Mouse (Mus musculus) ES-Bruce4 (cell line): ENCODE measurements at regions not wholly inside any gene's neighbourhood (a gene's known extent, or its start where the extent isn't known, plus 50 kb on each side); places are given as distances from the start of the nearest gene placed in this dataset.

ENCODE experiments used
- H3K27ac ChIP-seq: 2 replicates; pipeline ENCODE4 v1.5.1; 2012; ENCODE audit warnings: low read length, inconsistent platforms; ENCODE audit not compliant: insufficient read depth
- H3K27me3 ChIP-seq: 2 replicates; pipeline ENCODE4 v1.6.1; 2012; ENCODE audit warnings: mild to moderate bottlenecking, low read length, inconsistent platforms; ENCODE audit not compliant: control insufficient read depth, poor library complexity, insufficient read depth, severe bottlenecking
- H3K36me3 ChIP-seq: 2 replicates; pipeline ENCODE4 v1.6.1; 2012; ENCODE audit warnings: inconsistent platforms, mild to moderate bottlenecking, low read length, moderate library complexity; ENCODE audit not compliant: control insufficient read depth, poor library complexity, insufficient read depth, severe bottlenecking
- H3K4me1 ChIP-seq: one replicate; pipeline ENCODE4 v1.8.1; 2011; ENCODE audit warnings: low read length; ENCODE audit not compliant: control insufficient read depth, insufficient read depth
- H3K4me3 ChIP-seq: 2 replicates; pipeline ENCODE4 v1.5.1; 2011; ENCODE audit warnings: low read depth, mild to moderate bottlenecking, low read length
- H3K9ac ChIP-seq: 2 replicates; pipeline ENCODE4 v1.6.1; 2012; ENCODE audit warnings: low read depth, mild to moderate bottlenecking, inconsistent platforms; ENCODE audit not compliant: poor library complexity, severe bottlenecking
- H3K9me3 ChIP-seq: replicated peaks from 2 replicates; pipeline ENCODE4 v1.6.1; 2012; ENCODE audit warnings: mild to moderate bottlenecking, low read length, inconsistent platforms; ENCODE audit not compliant: control insufficient read depth, poor library complexity, insufficient read depth, severe bottlenecking
- CTCF ChIP-seq: IDR thresholded peaks from one replicate; pipeline ENCODE4 v1.8.1; 2011; ENCODE audit warnings: low read depth, low read length
- EP300 ChIP-seq: IDR thresholded peaks from 2 replicates; pipeline ENCODE4 v1.6.1; 2011; ENCODE audit warnings: low read depth, low read length; ENCODE audit not compliant: insufficient read depth
- POLR2A ChIP-seq: IDR thresholded peaks from one replicate; pipeline ENCODE4 v1.8.1; 2011; ENCODE audit warnings: low read length; ENCODE audit not compliant: insufficient read depth

- no peaks in the 10 kb centered on the region for H3K9me3 ChIP-seq
- peaks cover 7% of the 10 kb centered on the region for H3K36me3 ChIP-seq
- TF ChIP-seq CTCF (no peak), EP300 (0 out of 2 replicates have a peak, but pooled peaks have one; percentile 27)
- H3K4me3 ChIP-seq, result peak overlapping the region; percentile 22
- H3K27ac ChIP-seq, result peak overlapping the region; percentile 97
- H3K27me3 ChIP-seq, result no peaks in the 10 kb centered on the region
- peaks cover 2% of the 10 kb centered on the region for H3K4me1 ChIP-seq
- H3K9ac ChIP-seq, result peak overlapping the region; percentile 36
These were observed 83.1 kb upstream of the Klf9 start for GRCm38 (mm10) chr19:23057739-23058501.

GRCm38 (mm10) chr19:23058502-23058900, 82.5 kb upstream of the Klf9 start:
- Histone ChIP-seq H3K9me3 (no peaks in the 10 kb centered on the region), H3K27me3 (no peaks in the 10 kb centered on the region), H3K36me3 (peaks cover 11% of the 10 kb centered on the region), H3K9ac (peak overlapping the region; percentile 36), H3K27ac (peak overlapping the region; percentile 97), H3K4me3 (no peak overlapping the region), H3K4me1 (peaks cover 2% of the 10 kb centered on the region)
- TF ChIP-seq CTCF (no peak), POLR2A (no peak), EP300 (no peak)

GRCm38 (mm10) chr19:23061081-23061640, 79.9 kb upstream of the Klf9 start:
- H3K27me3 ChIP-seq, result no peaks in the 10 kb centered on the region
- H3K36me3 ChIP-seq, result peaks cover 12% of the 10 kb centered on the region
- no peak overlapping the region for H3K27ac ChIP-seq
- peaks cover 3% of the 10 kb centered on the region for H3K4me1 ChIP-seq
- no peaks in the 10 kb centered on the region for H3K9me3 ChIP-seq
- H3K4me3 ChIP-seq, result no peak overlapping the region
- no peak for TF ChIP-seq EP300
- TF ChIP-seq CTCF, result no peak
- no peak for TF ChIP-seq POLR2A
- H3K9ac ChIP-seq, result no peak overlapping the region

- H3K4me1 ChIP-seq, result peaks cover 1% of the 10 kb centered on the region
- no peak for TF ChIP-seq POLR2A
- no peak for TF ChIP-seq EP300
- no peak for TF ChIP-seq CTCF
- no peaks in the 10 kb centered on the region for H3K9me3 ChIP-seq
- H3K4me3 ChIP-seq, result no peak overlapping the region
- peaks cover 12% of the 10 kb centered on the region for H3K36me3 ChIP-seq
- no peaks in the 10 kb centered on the region for H3K27me3 ChIP-seq
- H3K27ac ChIP-seq, result no peak overlapping the region
- no peak overlapping the region for H3K9ac ChIP-seq
These were observed 79.1 kb upstream of the Klf9 start for GRCm38 (mm10) chr19:23061906-23062305.

- Histone ChIP-seq H3K9me3 (no peaks in the 10 kb centered on the region), H3K36me3 (peaks cover 12% of the 10 kb centered on the region), H3K27ac (no peak overlapping the region; the same call in 1 of the 2 replicates), H3K4me1 (peaks cover 1% of the 10 kb centered on the region), H3K27me3 (no peaks in the 10 kb centered on the region), H3K4me3 (no peak overlapping the region), H3K9ac (no peak overlapping the region)
- no peak for TF ChIP-seq POLR2A
- TF ChIP-seq EP300, result no peak
- no peak for TF ChIP-seq CTCF
These were observed 78.2 kb upstream of the Klf9 start for GRCm38 (mm10) chr19:23062851-23063250.

- 0 out of 2 replicates have a peak overlapping the region, but pooled peaks have one; percentile 28 for H3K9ac ChIP-seq
- H3K27ac ChIP-seq, result peak overlapping the region; percentile 74
- peaks cover 1% of the 10 kb centered on the region for H3K4me1 ChIP-seq
- no peaks in the 10 kb centered on the region for H3K9me3 ChIP-seq
- TF ChIP-seq CTCF, result no peak
- TF ChIP-seq EP300, result no peak
- TF ChIP-seq POLR2A, result no peak
- H3K36me3 ChIP-seq, result peaks cover 12% of the 10 kb centered on the region; the same call in 1 of the 2 replicates
- no peaks in the 10 kb centered on the region for H3K27me3 ChIP-seq
- H3K4me3 ChIP-seq, result no peak overlapping the region
These were observed 75.5 kb upstream of the Klf9 start for GRCm38 (mm10) chr19:23065548-23065947.
